Mouse (Mus musculus) heart, adult 11 months (tissue): ENCODE data around the gene Gpatch11.
A peak's percentile ranks its signal among the peaks of the same experiment; 100 is the strongest.
"Not testable (repeated sequence)": the region's sequence is repeated elsewhere in the genome, so short reads cannot be mapped to it uniquely, and the experiment has no call there.

Source experiments
- DNase-seq: peaks from one replicate; pipeline ENCODE4 v3.0.0; 2022

The Gpatch11 gene

GRCm38 (mm10) chr17:78834856-78835835, at the start of gene Gpatch11, which contains the start of gene Heatr5b:
Gpatch11 (plus strand) TSS chr17:78835567.
Heatr5b (minus strand) TSS chr17:78835364.
- peak; percentile 100 for DNase-seq

- DNase-seq: not testable (repeated sequence)
Measured at GRCm38 (mm10) chr17:78788273-78788672, 47.1 kb upstream of the Gpatch11 start.

GRCm38 (mm10) chr17:78791068-78791689, 44.2 kb upstream of the Gpatch11 start:
- peak; percentile 93 for DNase-seq

DNA sequence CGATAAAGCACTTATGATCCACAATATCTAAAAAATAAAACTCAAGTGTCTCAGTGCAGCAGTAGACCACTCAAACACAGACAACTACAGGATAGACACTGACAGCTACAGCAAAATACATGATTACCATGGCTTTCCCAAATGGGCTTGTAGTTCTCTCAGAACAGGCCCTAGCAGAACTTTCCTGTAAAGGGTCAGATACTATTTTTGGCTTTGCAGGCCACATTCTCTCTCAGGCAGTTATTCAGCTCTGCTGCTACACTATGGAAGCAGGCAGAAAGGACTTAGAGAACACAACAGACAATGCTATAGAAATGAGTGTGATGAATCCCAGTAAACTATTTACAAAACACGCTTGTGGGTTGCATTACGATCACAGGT, 43.7 kb upstream of the Gpatch11 start:
- peak; percentile 80 for DNase-seq

DNA sequence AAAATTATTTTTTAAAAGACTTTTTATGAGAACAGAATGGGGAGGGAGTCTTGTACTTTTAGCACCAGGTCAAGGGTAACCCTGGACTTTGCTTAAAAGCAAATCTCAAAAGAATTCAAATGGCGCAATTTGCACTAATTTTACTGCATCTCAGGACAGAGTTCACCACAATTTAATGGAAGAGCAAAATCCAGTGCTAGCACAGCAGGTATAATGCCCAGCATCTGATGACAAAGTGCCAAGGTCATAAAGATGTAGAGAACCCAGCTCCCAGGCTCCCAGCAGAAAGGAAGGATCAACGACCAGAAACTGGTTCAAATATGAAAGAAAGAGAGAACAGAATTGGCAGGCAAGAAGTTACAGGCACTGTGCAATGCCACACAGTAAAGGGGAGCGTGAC, 43.2 kb upstream of the Gpatch11 start:
- peak; percentile 56 for DNase-seq

DNA sequence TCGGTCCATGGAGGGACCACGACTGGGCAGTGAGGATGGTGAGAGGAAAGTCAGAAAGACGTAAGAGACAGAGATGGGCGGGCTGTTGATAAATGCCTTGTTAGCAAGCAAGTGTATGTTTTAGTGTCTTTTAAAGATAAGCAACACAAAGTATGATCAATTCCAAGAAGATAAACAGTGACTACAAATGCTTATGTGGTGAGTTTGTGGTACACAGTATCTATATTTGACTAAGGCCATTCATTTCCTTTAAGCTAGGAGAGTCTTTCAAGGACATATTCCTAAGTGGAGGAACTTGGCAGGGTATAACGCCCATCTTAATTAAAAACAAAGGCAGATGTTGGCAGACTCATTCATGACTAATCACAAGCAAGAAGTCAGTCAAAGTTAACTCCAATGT, 41.0 kb upstream of the Gpatch11 start:
- no peak for DNase-seq

DNA sequence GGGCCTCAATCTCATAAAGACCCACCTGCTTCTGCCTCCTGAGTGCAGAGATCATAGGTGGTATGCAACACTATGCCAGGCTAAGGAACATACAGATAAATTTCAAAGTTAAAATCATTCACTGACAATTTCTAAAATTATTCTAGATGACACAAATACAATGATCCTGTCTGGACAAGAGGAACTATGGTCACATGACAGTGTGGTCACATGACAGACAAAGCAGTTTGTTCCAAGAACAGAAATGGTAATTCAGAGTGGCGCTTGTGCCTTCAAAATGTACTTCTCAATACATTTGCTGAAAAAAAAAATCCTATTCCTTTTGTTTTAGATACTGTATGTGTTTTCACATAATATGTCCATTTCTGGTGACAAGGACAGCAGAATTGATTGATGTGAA, 38.1 kb upstream of the Gpatch11 start:
- DNase-seq: no peak

- no peak for DNase-seq
Measured at GRCm38 (mm10) chr17:78809019-78809418, 26.3 kb upstream of the Gpatch11 start.

DNA sequence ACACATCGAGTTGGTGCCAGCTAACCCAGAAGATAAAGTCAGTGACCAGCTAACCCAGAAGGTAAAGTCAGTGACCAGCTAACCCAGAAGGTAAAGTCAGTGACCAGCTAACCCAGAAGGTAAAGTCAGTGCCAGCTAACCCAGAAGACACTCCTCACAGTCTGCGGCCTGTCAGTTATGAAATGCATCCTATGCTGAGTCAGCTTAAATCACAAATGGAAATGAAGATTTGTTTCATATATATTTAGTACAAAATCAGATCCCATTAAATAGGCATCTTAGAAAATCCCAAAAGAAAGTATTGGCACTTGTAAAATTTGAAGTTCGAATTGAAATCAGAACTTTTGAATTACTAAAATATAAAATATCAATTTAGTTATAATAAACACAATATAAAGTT, 25.8 kb upstream of the Gpatch11 start:
- no peak for DNase-seq

- DNase-seq: peak; percentile 74
Measured at GRCm38 (mm10) chr17:78824346-78824745, 11.0 kb upstream of the Gpatch11 start.

GRCm38 (mm10) chr17:78836056-78836455, 689 bp downstream of the Gpatch11 start:
- DNase-seq: no peak

DNA sequence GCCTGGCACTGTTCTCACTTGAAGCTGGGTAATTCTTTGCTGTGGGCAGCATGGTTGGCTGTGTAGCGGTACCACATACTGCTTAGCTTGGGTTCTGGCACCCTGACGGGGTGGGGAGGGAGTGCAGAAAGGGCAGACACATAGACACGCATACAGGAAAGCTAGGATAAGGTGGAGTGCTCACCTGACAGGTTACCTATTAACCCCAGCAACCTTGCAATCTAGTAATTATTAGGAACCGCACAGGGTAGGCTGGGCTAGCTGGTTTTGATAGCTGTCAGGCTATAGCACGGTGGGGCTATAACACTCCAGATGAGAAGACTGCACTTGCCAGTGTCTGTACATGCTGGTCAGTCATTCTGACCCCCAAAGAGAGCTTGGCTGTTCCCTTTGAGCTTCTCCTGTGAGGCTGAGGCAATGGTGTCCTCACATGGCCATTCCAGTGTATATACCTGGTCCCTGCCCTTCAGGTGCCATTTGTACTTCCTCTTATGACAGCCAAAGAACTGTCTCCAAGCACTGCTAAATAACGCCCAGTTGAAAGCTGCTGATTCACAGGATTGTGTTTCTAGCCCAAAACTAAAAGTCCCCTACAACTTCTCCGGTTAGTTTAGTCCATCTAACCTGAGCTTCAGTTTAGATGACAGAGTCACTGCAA, 7.0 kb downstream of the Gpatch11 start:
- no peak for DNase-seq

GRCm38 (mm10) chr17:78856243-78856642, 20.9 kb downstream of the Gpatch11 start:
- DNase-seq: peak; percentile 2

- DNase-seq: no peak
Measured at GRCm38 (mm10) chr17:78873886-78874285, 38.5 kb downstream of the Gpatch11 start.

GRCm38 (mm10) chr17:78881878-78882304, 46.5 kb downstream of the Gpatch11 start:
- peak; percentile 88 for DNase-seq

- peak; percentile 99 for DNase-seq
Measured at GRCm38 (mm10) chr17:78882401-78883112, 47.2 kb downstream of the Gpatch11 start, which contains the start of gene Eif2ak2. Eif2ak2 (minus strand) TSS chr17:78882573.

- peak; percentile 85 for DNase-seq
Measured at GRCm38 (mm10) chr17:78883291-78883690, 47.9 kb downstream of the Gpatch11 start.

DNA sequence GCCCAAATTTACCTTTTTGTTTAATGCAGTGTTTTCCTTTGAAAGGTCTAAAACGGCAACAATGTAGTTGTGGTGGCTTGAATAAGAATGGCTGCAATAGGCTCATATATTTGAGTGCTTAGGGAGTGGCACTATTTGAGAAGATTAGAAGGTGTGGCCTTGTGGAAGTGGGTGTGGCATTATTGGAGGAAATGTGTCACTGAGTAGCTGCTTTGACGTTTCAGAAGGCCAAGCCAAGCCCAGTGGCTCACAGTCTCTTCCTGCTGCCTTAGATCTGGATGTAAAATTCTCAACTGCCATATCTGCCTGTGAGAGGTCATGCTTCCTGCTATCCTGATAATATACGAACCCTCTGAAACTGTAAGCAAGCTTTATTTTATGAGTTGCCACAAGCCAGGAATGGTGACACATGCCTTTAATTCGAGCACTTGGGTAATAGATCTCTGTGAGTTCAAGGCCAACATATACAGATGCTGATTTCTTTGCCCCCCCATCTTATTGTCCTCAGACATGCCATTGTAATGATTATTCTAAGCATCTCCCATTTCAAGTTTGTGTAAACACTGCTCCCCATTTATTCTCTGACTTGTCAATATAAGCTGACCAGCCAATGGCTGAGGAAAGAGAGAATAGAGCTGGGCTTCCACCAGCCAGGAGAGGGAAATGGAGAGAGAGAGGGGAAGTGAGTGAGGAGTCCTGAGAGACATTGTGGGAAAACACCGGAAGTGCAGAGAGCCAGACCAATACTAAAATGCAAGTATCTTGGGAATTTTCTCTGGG, 50.1 kb downstream of the Gpatch11 start:
- DNase-seq: peak; percentile 49

GRCm38 (mm10) chr17:78888554-78888953, 53.2 kb downstream of the Gpatch11 start:
- peak; percentile 55 for DNase-seq

DNA sequence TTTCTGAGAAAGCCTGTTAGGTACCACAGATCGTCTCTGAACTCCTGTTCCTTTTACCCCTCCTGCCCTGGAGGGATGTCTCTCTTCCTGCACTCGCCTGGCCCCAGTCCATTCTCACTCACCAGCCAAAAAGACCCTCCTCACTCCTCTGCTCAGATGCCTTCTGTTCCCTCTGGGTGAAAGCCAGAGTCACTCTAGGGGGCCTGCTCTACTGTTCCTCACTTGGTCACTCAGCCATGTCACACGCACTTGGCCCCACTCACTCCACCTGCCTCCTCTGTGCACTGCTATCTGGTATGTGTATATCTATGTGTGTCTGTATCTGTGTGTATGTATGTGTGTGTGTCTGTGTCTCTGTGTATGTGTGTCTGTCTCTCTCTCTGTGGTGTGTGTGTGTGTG, 53.8 kb downstream of the Gpatch11 start:
- peak; percentile 76 for DNase-seq

DNA sequence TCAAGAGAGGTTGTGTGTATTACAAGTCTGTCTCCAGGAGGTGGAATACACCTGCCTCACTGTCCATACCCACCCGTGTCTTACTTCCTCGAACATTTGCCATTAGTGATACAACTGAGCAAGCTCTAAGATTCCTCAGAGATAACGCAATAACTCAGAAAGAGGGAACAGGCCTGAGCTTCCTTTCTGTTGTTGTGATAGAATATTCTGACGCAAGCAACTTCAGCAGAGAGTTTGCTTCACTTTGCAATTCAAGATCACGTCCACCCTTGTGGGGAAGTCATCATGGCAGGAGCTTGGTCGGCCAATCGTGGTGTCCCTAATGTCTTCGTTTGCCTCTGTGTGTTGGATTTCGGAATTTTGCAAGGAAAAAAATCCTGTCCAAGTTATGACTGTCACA, 55.7 kb downstream of the Gpatch11 start:
- peak; percentile 83 for DNase-seq

DNA sequence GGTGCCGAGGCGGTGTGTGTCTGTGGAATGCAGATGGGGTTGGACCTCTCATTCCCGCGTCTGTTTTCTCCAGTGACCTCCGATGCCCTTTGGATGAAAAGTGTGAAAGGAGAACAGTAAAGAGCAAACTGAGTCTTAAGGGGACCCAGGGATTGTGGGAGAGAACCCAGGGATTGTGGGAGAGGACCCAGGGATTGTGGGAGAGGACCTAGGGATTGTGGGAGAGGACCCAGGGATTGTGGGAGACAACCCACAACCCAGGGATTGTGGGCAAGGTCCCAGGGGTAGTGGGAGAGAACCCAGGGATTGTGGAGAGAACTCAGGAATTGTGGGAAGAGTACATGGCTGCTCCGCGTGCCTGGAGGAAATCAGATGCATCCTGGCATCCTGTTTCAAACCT, 59.6 kb downstream of the Gpatch11 start:
- DNase-seq: peak; percentile 76
